Mouse (Mus musculus) hindbrain, postnatal 0 days (tissue): Measurements from ENCODE around the gene Arsa. TPM values are rescaled to one million over a fixed set of nuclear protein-coding genes. Genes with fewer than 3 reads are reported as not detected.

Experiments
- ATAC-seq: fragments of 200-750 bp; cut with Nextera tagmentation; 2 replicates; pipeline ENCODE4 v1.8.0; 2017; ENCODE audit warnings: mild to moderate bottlenecking, moderate TSS enrichment, moderate library complexity
- DNase-seq: peaks from one replicate; pipeline ENCODE4 v3.0.0-alpha.2; 2015; ENCODE audit warnings: low spot score
- H3K27ac ChIP-seq: fragments of 300-500 bp; sonication (generic); 2 replicates; pipeline ENCODE4 v1.5.1; 2014; ENCODE audit warnings: mild to moderate bottlenecking
- H3K27me3 ChIP-seq: fragments of 300-500 bp; sonication (generic); 2 replicates; pipeline ENCODE4 v1.6.1; 2014; ENCODE audit warnings: low read length, mixed read lengths; ENCODE audit not compliant: insufficient read depth
- H3K36me3 ChIP-seq: fragments of 300-500 bp; sonication (generic); 2 replicates; pipeline ENCODE4 v1.6.1; 2014; ENCODE audit warnings: low read length, mixed read lengths; ENCODE audit not compliant: insufficient read depth
- H3K4me1 ChIP-seq: fragments of 300-500 bp; sonication (generic); 2 replicates; pipeline ENCODE4 v1.6.1; 2014; ENCODE audit warnings: antibody characterized with exemption, low read length, mixed read lengths; ENCODE audit not compliant: insufficient read depth
- H3K4me2 ChIP-seq: fragments of 300-500 bp; sonication (generic); 2 replicates; pipeline ENCODE4 v1.6.1; 2014; ENCODE audit warnings: low read depth, mild to moderate bottlenecking, low read length, moderate library complexity, mixed read lengths
- H3K4me3 ChIP-seq: fragments of 300-500 bp; sonication (generic); 2 replicates; pipeline ENCODE4 v1.5.1; 2014; ENCODE audit warnings: low read length
- H3K9ac ChIP-seq: fragments of 300-500 bp; sonication (generic); replicated peaks from 2 replicates; pipeline ENCODE4 v1.6.1; 2014; ENCODE audit warnings: mild to moderate bottlenecking, low read length, moderate library complexity, mixed read lengths
- H3K9me3 ChIP-seq: fragments of 300-500 bp; sonication (generic); 2 replicates; pipeline ENCODE4 v1.6.1; 2016; ENCODE audit warnings: low read length, mixed read lengths
- CTCF ChIP-seq: IDR thresholded peaks from 2 replicates; pipeline ENCODE4 v1.5.1; 2016; ENCODE audit warnings: antibody characterized with exemption, control low read depth, low read depth
- WGBS: fragments of 180-500 bp; shearing (Covaris S2); extraction: QIAGEN DNeasy Blood & Tissue Kit; methylation state at CpG from one replicate; pipeline ENCODE4 v1.1.7; 2014; 5-methylcytosine and 5-hydroxymethylcytosine counted together
- polyA plus RNA-seq: library from polyadenylated mRNA; unstranded; fragments of >200 nt; fragmentation: Nextera tagmentation; extraction: Ambion mirVana; gene quantifications from 2 replicates; pipeline ENCODE4 v1.2.1, GENCODE M21; 2015
- total RNA-seq: library from RNA; depleted of rRNA; stranded (reverse); fragments of >200 nt; gene quantifications from 2 replicates; pipeline ENCODE4 v1.2.3, GENCODE M21; 2014

The Arsa gene
- total and polyA plus RNA-seq, 2 experiments from 2014 or later, result 28.9 to 35.8 TPM

- no peaks in the 10 kb centered on the region for H3K9me3 ChIP-seq
- TF ChIP-seq CTCF, result no peak
- no peak for ATAC-seq
- WGBS, result 95% methylated on average over 7 of the region's 7 CpGs
- H3K27me3 ChIP-seq, result no peaks in the 10 kb centered on the region
- no peak overlapping the region for H3K9ac ChIP-seq
- H3K27ac ChIP-seq, result no peak overlapping the region
- no peak for DNase-seq
- peaks cover 51% of the 10 kb centered on the region for H3K36me3 ChIP-seq
- peaks cover 8% of the 10 kb centered on the region for H3K4me1 ChIP-seq
- H3K4me2 ChIP-seq, result no peak overlapping the region
- no peak overlapping the region for H3K4me3 ChIP-seq
These were observed 17.4 kb downstream of the Arsa start for GRCm38 (mm10) chr15:89459821-89460220.

- ATAC-seq (no peak), DNase-seq (no peak)
- no peaks in the 10 kb centered on the region for H3K9me3 ChIP-seq
- no peak overlapping the region for H3K4me3 ChIP-seq
- H3K27ac ChIP-seq, result no peak overlapping the region
- H3K4me1 ChIP-seq, result peaks cover 9% of the 10 kb centered on the region
- no peak overlapping the region for H3K4me2 ChIP-seq
- no peaks in the 10 kb centered on the region for H3K27me3 ChIP-seq
- no peak overlapping the region for H3K9ac ChIP-seq
- 94% methylated on average over 15 of the region's 15 CpGs for WGBS
- H3K36me3 ChIP-seq, result peaks cover 51% of the 10 kb centered on the region
- TF ChIP-seq CTCF, result no peak
These were observed 18.3 kb downstream of the Arsa start for GRCm38 (mm10) chr15:89458942-89459341.

DNA sequence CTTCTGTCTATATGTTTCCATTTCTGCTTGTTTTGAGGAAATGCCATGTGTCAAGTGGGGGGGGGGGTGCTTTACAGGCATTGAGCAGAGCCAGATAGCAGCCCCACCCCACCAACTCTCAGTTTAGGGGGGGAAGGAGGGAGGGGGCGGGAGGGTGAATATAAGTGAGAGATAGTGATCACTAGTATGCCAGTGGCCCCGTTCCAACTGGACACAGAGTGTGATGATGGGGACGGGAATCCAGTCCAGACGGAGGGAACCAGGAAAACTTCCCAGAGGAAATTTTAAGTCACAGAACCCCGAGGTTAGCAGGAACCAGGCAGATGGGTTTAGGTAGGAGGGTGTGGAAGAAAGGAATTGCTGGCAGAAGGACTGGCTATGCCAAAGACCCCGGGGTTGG is 21.6 kb downstream of the Arsa start:
- Histone ChIP-seq H3K4me1 (peaks cover 9% of the 10 kb centered on the region), H3K4me2 (peak overlapping the region; percentile 75), H3K27ac (no peak overlapping the region), H3K9ac (peak overlapping the region; percentile 80; the same call in 1 of the 2 replicates), H3K4me3 (peak overlapping the region; percentile 66), H3K27me3 (no peaks in the 10 kb centered on the region), H3K36me3 (peaks cover 36% of the 10 kb centered on the region), H3K9me3 (no peaks in the 10 kb centered on the region)
- no peak for TF ChIP-seq CTCF
- 69% methylated on average over 6 of the region's 6 CpGs for WGBS
- no peak for DNase-seq
- ATAC-seq, result no peak

DNA sequence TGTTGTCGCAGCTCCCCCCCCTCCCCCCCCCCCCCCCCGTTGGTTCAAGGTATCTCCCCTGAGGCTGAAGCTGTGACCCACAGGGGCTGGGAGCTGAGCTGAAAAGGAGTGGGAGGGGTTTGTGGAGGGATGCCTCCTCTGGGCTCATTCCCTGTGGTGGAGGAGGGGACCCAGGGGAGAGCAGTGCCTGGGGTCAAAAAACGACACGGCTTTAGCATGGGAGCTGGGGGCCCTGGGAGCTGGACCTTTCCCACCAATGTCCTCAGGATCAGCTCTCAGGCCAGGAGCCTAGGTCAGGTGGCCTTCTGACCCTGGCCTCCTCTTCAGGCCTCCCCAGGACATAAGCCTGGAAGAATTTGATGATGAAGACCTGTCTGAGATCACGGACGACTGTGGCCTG is 22.4 kb downstream of the Arsa start:
- 20% methylated on average over 4 of the region's 6 CpGs for WGBS
- peaks cover 31% of the 10 kb centered on the region for H3K36me3 ChIP-seq
- H3K4me2 ChIP-seq, result peak overlapping the region; percentile 75
- H3K27me3 ChIP-seq, result no peaks in the 10 kb centered on the region
- H3K9me3 ChIP-seq, result no peaks in the 10 kb centered on the region
- peak; percentile 25; the same call in 1 of the 2 replicates for ATAC-seq
- H3K9ac ChIP-seq, result peak overlapping the region; percentile 80
- H3K27ac ChIP-seq, result peak overlapping the region; percentile 90
- peaks cover 9% of the 10 kb centered on the region for H3K4me1 ChIP-seq
- no peak for DNase-seq
- no peak for TF ChIP-seq CTCF
- peak overlapping the region; percentile 66 for H3K4me3 ChIP-seq

GRCm38 (mm10) chr15:89453865-89454478 is 23.3 kb downstream of the Arsa start, which contains the start of gene Mapk8ip2:
Gene Mapk8ip2 (plus strand): TSS chr15:89453913.
- H3K4me3 ChIP-seq, result peak within 1 kb of the TSS; percentile 66
- H3K4me2 ChIP-seq, result peak within 1 kb of the TSS; percentile 75
- H3K4me1 ChIP-seq, result peaks cover 9% of the 10 kb centered on the region
- no peaks in the 10 kb centered on the region for H3K9me3 ChIP-seq
- peaks cover 23% of the 10 kb centered on the region for H3K36me3 ChIP-seq
- H3K9ac ChIP-seq, result peak within 1 kb of the TSS; percentile 80
- H3K27ac ChIP-seq, result peak within 1 kb of the TSS; percentile 90
- H3K27me3 ChIP-seq, result no peaks in the 10 kb centered on the region
- no peak for TF ChIP-seq CTCF
- ATAC-seq, result peak; percentile 80
- WGBS, result under 1% methylated on average over 52 of the region's 53 CpGs
- peak; percentile 73 for DNase-seq

DNA sequence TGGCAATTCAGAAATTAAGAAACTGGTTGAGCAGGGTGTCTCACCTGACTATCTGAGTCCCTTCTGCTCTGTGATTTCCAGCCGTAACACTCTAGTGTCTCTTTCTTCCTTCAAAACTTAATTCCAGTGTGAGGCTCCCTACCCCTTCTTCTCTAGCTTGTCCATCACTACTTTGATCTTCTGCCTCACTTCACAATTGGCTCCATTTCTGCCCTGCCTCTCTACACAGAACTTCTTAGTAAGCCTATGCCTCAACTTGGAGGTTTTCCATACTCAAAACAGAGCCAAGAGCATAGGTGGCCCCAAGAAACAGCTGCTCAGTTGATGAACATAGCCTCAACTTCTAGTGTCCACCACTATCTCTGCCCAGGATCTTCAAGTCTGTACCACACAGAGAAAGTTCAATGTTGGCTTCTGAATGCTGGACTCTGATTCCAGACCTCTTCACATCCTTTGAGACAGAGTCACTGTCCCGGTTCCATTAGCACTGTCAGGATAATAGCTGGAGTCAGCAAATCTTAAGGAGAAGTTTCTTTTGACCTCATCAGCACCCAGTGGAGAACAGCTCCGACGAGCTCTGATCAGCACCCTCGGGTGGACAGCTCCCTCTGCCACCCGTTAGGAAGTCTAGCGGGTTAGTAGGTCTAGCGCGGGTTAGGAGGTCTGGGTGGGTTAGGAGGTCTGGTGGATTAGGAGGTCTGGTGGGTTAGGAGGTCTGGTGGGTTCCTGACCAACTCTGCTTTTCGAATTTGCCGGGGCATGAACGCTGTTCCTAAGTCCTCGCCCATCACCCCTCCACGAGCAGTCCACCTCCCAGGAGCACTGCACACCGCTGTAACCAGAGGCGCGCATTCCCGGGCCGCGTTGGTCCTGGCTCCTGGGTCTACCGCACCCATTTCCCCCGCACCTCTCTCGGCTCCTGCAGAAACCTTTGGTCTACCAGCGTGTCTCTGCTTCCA is 24.0 kb downstream of the Arsa start:
- H3K27me3 ChIP-seq, result no peaks in the 10 kb centered on the region
- peak; percentile 77 for ATAC-seq
- H3K9me3 ChIP-seq, result no peaks in the 10 kb centered on the region
- DNase-seq, result peak; percentile 59
- H3K36me3 ChIP-seq, result peaks cover 15% of the 10 kb centered on the region; the same call in 1 of the 2 replicates
- 0 out of 2 replicates have a peak, but pooled peaks have one; percentile 2 for TF ChIP-seq CTCF
- peaks cover 9% of the 10 kb centered on the region for H3K4me1 ChIP-seq
- H3K9ac ChIP-seq, result peak overlapping the region; percentile 80
- H3K27ac ChIP-seq, result peak overlapping the region; percentile 90
- 4% methylated on average over 24 of the region's 24 CpGs for WGBS
- peak overlapping the region; percentile 75 for H3K4me2 ChIP-seq
- H3K4me3 ChIP-seq, result peak overlapping the region; percentile 66
